Mouse (Mus musculus) spleen, adult 12 weeks (tissue): ENCODE measurements around the gene Olfr1093.

Experiments
- DNase-seq: peaks from one replicate; pipeline ENCODE4 v3.0.0; 2022; ENCODE audit warnings: low spot score

Olfr1093 gene

DNA sequence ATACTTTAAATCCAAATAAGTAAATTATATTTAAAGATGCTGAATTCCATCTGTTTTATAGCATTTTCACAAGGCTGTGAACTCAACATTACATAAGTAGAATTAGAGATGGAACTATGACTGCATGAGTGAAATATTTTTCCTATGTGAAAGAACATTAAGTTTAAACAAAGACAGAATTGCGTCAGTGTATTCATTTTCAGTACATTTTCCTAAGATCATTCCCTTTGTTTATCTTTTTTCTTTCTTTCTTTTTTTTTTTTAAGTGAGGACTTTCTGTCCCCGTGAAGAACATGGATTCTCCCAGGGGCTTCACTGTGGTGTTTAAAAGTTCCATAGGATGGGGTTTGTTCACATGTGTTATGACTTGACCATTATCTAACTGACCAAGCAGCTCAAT is at the start of gene Olfr1093:
Olfr1093 (plus strand) TSS at position 301 of the 400 bp plus-strand sequence.
- DNase-seq, result no peak

DNA sequence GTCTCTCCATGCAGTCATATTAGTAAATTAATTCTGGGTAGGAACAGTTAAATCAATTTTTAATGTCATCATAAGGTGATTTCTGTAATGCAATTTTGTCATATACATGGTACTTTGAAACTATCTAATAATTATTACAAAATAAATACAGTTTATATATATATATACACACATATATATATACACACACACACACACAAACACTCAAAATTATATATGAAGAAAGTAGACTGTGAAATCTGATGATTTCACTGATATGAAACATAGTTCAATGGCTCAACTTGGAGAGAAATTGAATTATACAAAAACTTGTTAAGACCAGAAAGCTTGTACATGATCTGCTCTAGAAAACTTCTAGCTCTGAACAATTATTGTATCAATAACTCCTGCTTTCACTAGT is 48.7 kb upstream of the Olfr1093 start, which contains the start of gene Olfr1089:
Olfr1089 (minus strand) TSS at position 101 of the 400 bp plus-strand sequence.
- no peak for DNase-seq

DNA sequence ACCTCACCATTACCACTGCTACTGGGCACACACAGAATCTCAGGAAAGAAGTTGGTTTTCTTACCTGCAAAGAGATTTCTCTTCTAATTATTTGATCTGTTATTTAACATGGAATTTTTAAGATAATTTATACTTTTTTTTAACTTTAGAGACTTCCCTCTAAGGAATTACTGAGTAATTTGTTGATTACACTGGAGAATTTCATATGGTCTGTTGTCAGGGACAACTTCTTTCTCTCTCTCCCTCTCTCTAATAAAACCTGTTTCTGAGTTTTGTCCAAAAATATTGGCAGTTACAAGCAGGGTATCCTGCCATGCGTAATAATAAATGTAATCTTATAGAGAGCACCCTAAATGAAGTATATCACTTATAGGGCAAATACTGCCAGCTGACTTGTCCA is 23.4 kb upstream of the Olfr1093 start, which contains the start of gene Olfr1090:
Olfr1090 (minus strand) TSS at position 101 of the 400 bp plus-strand sequence.
- no peak for DNase-seq

DNA sequence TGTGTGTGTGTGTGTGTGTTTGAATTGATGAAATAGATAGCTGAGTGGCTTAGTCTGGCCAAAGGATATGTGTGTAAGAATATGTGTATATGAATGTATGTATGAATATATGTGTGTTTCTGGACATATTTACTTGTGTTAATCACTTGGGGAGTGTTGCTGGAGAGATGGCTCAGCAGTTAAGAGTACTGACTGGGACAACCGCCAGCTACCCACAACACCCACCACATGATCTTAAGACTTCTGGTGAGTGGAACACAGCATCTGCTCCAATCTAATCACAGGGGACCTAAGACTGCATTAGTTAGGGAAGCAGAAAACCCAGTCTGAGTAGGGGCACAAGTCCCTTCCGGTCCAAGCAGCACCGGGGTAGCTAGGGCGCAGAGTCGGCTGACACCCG is 21.2 kb upstream of the Olfr1093 start:
- no peak for DNase-seq

DNA sequence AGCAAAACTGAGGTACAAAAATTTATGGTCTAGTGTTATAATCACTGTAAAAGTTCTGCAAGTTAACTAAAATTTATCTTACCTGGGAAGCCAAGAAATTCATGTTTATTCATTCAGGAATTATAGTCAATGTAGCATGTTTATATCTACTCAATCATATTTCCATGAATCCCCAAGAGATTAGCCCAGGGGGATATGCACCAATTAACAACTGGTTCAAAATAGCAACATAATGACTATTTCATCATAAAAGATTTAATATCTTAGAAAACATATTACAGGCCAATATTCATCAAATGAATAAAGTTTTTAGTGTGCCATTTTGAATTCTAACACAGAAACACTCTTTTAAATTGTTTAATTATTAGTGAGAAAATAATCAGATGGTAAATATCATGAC is 27.6 kb downstream of the Olfr1093 start, which contains the start of gene Olfr141:
Olfr141 (minus strand) TSS at position 101 of the 400 bp plus-strand sequence.
- no peak for DNase-seq

DNA sequence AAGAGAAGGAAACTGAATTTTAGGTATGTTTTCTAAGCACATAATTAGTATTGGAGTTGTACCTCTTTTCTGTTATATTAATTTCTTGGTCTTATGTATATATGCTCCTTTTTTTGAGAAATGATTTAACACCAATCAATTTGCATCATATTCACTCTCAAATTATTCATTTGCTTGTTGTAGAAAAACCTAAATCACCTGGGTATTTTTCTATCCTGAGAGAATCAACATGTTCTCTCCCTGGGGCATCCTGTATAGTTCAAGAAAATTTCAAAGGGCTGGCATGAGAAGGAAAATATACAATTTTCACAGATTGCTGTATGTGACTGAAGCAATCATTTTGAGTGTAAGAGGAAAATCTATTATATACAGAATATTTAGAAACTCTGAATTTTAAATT is 42.1 kb downstream of the Olfr1093 start, which contains the start of gene Olfr1094:
Olfr1094 (plus strand) TSS at position 301 of the 400 bp plus-strand sequence.
- DNase-seq, result no peak
